Mouse (Mus musculus): Measurements from ENCODE around the gene Tbc1d10a. TPM values are rescaled to one million over a fixed set of nuclear protein-coding genes. Genes with fewer than 3 reads are reported as not detected.
A peak's percentile ranks its signal among the peaks of the same experiment; 100 is the strongest.

Gene Tbc1d10a
- total and polyA plus RNA-seq, 3 experiments = 23.0 to 27.4 TPM; not detected in 1

DNA sequence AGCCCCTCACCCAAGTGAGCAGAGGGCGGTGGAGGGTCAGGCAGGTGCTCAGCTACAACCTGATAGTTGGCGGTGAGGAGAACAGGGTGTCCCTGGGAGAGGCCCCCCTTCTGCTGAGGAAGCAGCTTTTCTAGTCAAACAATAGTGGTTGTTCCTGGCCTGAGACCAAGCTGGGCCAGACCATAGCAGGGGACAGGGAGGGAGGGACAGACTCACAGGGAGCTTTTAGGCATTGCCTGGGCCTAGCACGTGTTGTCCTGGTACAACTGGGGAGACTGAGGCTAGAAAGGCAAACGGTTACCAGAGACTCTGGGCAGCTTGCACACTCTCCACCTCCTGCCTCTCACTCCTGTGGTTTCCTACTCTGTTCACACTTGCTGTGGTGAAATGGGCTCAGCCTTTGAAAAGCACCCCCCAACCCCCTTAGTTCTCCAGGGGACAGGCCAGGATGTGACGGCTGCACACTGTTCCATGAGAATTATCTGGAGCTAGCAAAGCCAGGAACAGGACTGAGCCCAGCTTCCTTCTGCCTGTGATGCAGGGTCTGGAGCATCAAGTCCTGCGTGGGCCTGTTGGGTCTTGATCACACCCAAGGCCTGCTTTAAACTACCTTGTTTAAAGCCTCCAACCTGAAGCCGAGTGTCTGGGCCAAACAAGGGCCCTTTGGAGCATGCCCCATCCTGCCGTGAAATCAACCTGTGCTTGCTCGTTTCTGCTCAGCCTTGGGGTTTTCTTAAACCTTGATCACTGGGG, 29.8 kb downstream of the Tbc1d10a start:
- Histone ChIP-seq H3K9ac (ENCODE audit: control insufficient read depth, low read depth, low read length, poor library complexity, severe bottlenecking) (no peak overlapping the region), H3K27me3 (ENCODE audit: control insufficient read depth in 1 of 2, insufficient read depth in 2 of 2, low read length in 2 of 2) (no peaks in the 10 kb centered on the region), H3K9me3 (replicated peaks; ENCODE audit: insufficient read depth, low read length) (no peaks in the 10 kb centered on the region), H3K27ac (ENCODE audit: control insufficient read depth, low read depth, low read length) (no peak overlapping the region), H3K79me2 (ENCODE audit: control insufficient read depth, insufficient read depth, low read length, poor library complexity) (no peaks in the 10 kb centered on the region; the same call in 1 of the 2 replicates), H3K4me1 (ENCODE audit: control insufficient read depth in 1 of 2, insufficient read depth in 2 of 2, low read length in 2 of 2) (peaks cover 0 to 11% of the 10 kb centered on the region in 2 experiments; a peak in 3 of 4 replicates), H3K36me3 (ENCODE audit: control insufficient read depth in 1 of 2, insufficient read depth in 2 of 2, low read length in 2 of 2) (peaks cover 0 to 3% of the 10 kb centered on the region in 2 experiments; a peak in 1 of 4 replicates), H3K4me3 (ENCODE audit: control insufficient read depth in 1 of 2, insufficient read depth in 1 of 2, low read depth in 2 of 2, low read length in 2 of 2) (no peak overlapping the region)
- TF ChIP-seq POLR2A (IDR thresholded peaks at IDR 0.05; ENCODE audit: control insufficient read depth in 1 of 2, insufficient read depth in 1 of 2, low read depth in 1 of 2, low read length in 2 of 2, poor library complexity in 1 of 2) = no peak
- no peak for TF ChIP-seq RCOR1 (IDR thresholded peaks at IDR 0.05; ENCODE audit: low read depth, low read length)
- no peak for TF ChIP-seq KAT2A (conservative IDR thresholded peaks at IDR 0.05; ENCODE audit: low read depth, low read length)
- TF ChIP-seq USF1 (IDR thresholded peaks at IDR 0.05; ENCODE audit: low read depth, low read length) = no peak
- no peak for TF ChIP-seq SIN3A (IDR thresholded peaks at IDR 0.05; ENCODE audit: low read length)
- no peak for TF ChIP-seq EP300 (IDR thresholded peaks at IDR 0.05; ENCODE audit: low read depth in 1 of 2, low read length in 2 of 2)
- TF ChIP-seq TAL1 (IDR thresholded peaks at IDR 0.05; ENCODE audit: low read length) = no peak
- no peak for TF ChIP-seq UBTF (IDR thresholded peaks at IDR 0.05; ENCODE audit: borderline replicate concordance, insufficient read depth, low read depth, low read length)
- no peak for TF ChIP-seq BHLHE40 (IDR thresholded peaks at IDR 0.05; ENCODE audit: borderline replicate concordance, low read depth, low read length)
- no peak for TF ChIP-seq MXI1 (IDR thresholded peaks at IDR 0.05; ENCODE audit: low read depth, low read length)
- no peak for TF ChIP-seq GATA1 (IDR thresholded peaks at IDR 0.05; ENCODE audit: low read depth, low read length)
- no peak for DNase-seq (ENCODE audit: low read depth, low spot score)

DNA sequence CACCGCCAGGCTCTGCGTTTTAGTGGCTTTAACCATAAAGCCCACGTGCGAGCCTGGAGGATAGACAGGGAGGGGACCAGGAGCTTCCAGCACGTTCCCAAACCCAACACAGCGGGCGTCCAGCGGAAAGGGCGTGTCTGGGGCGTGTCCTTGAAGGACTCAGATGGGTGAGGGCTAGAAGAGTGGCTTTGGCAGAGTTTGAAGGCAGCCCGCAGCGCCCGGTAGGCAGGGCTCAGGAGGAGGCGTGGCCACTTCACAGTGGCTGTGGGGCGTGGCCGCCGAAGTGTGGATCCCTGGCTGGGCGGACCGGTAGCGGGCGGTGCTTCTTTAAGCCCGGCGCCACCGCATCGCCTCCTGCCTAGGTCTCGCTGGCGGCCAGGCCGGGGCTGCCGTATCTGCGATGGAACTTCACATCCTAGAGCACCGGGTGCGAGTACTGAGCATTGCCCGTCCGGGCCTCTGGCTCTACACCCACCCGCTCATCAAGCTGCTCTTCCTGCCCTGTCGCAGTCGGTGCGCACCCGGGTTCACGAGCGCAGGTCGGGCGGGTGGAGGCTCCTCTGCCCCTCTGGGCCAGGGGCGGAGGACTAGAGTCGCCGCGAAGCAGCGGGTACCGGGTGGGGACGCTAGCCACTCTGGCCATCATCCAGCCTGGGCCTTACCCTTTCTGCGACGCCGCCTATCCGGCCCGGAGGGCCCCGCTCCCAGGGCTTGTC, 31.5 kb downstream of the Tbc1d10a start, which contains the start of gene Castor1:
Gene Castor1 (plus strand): TSS at position 312 of the 716 bp plus-strand sequence.
- H3K79me2 ChIP-seq (ENCODE audit: control insufficient read depth, insufficient read depth, low read length, poor library complexity) = no peaks in the 10 kb centered on the region; the same call in 1 of the 2 replicates
- no peaks in the 10 kb centered on the region for H3K9me3 ChIP-seq (replicated peaks; ENCODE audit: insufficient read depth, low read length)
- H3K4me3 ChIP-seq (ENCODE audit: control insufficient read depth in 1 of 2, insufficient read depth in 1 of 2, low read depth in 2 of 2, low read length in 2 of 2) = peak within 1 kb of the TSS; percentile 54 to 68
- peaks cover 0 to 7% of the 10 kb centered on the region in 2 experiments; a peak in 2 of 4 replicates for H3K36me3 ChIP-seq (ENCODE audit: control insufficient read depth in 1 of 2, insufficient read depth in 2 of 2, low read length in 2 of 2)
- H3K27me3 ChIP-seq (ENCODE audit: control insufficient read depth in 1 of 2, insufficient read depth in 2 of 2, low read length in 2 of 2) = no peaks in the 10 kb centered on the region
- H3K9ac ChIP-seq (ENCODE audit: control insufficient read depth, low read depth, low read length, poor library complexity, severe bottlenecking) = peak within 1 kb of the TSS; percentile 61
- peak within 1 kb of the TSS; percentile 25 for H3K27ac ChIP-seq (ENCODE audit: control insufficient read depth, low read depth, low read length)
- DNase-seq (ENCODE audit: low read depth, low spot score) = peak; percentile 97
- H3K4me1 ChIP-seq (ENCODE audit: control insufficient read depth in 1 of 2, insufficient read depth in 2 of 2, low read length in 2 of 2) = peaks cover 2 to 15% of the 10 kb centered on the region in 2 experiments; a peak in 3 of 4 replicates
- no peak for TF ChIP-seq MYB (IDR thresholded peaks at IDR 0.05; ENCODE audit: low read depth, low read length)
- 0 out of 2 replicates have a peak, but pooled peaks have one; percentile 22 for TF ChIP-seq HCFC1 (IDR thresholded peaks at IDR 0.05; ENCODE audit: low read depth, low read length)
- TF ChIP-seq ZC3H11A (IDR thresholded peaks at IDR 0.05; ENCODE audit: low read depth, low read length) = no peak
- no peak; the same call in none of the 2 replicates for TF ChIP-seq MAX (IDR thresholded peaks at IDR 0.05; ENCODE audit: low read length)
- TF ChIP-seq E2F4 (IDR thresholded peaks at IDR 0.05; ENCODE audit: borderline replicate concordance, low read depth, low read length) = no peak
- TF ChIP-seq RAD21 (IDR thresholded peaks at IDR 0.05; ENCODE audit: low read depth, low read length) = no peak; the same call in 1 of the 2 replicates
- no peak for TF ChIP-seq POLR2AphosphoS5 (IDR thresholded peaks at IDR 0.05; ENCODE audit: borderline replicate concordance, low read depth, low read length)
- peak; percentile 68 for TF ChIP-seq MYC (IDR thresholded peaks at IDR 0.05; ENCODE audit: low read depth, low read length)
- TF ChIP-seq NRF1 (IDR thresholded peaks at IDR 0.05; ENCODE audit: insufficient read depth, low read depth, low read length, poor library complexity, severe bottlenecking) = no peak
- TF ChIP-seq ZKSCAN1 (IDR thresholded peaks at IDR 0.05; ENCODE audit: low read depth, low read length) = no peak
- TF ChIP-seq MAZ (IDR thresholded peaks at IDR 0.05; ENCODE audit: low read depth, low read length) = no peak
- TF ChIP-seq ETS1 (IDR thresholded peaks at IDR 0.05; ENCODE audit: low read depth, low read length) = 0 out of 2 replicates have a peak, but pooled peaks have one; percentile 11
- TF ChIP-seq GABPA (IDR thresholded peaks at IDR 0.05; ENCODE audit: low read depth, low read length) = no peak
- peak; percentile 16; the same call in 1 of the 2 replicates for TF ChIP-seq BHLHE40 (IDR thresholded peaks at IDR 0.05; ENCODE audit: borderline replicate concordance, low read depth, low read length)
- TF ChIP-seq NELFE (IDR thresholded peaks at IDR 0.05; ENCODE audit: low read depth, low read length) = peak; percentile 55
- TF ChIP-seq USF2 (IDR thresholded peaks at IDR 0.05; ENCODE audit: borderline replicate concordance in 1 of 2, insufficient read depth in 1 of 2, low read depth in 1 of 2, low read length in 2 of 2) = no peak
- TF ChIP-seq MAFK (IDR thresholded peaks at IDR 0.05; ENCODE audit: borderline replicate concordance, low read depth, low read length) = no peak
- TF ChIP-seq SMC3 (IDR thresholded peaks at IDR 0.05; ENCODE audit: low read depth, low read length) = 0 out of 2 replicates have a peak, but pooled peaks have one; percentile 1
- no peak for TF ChIP-seq UBTF (IDR thresholded peaks at IDR 0.05; ENCODE audit: borderline replicate concordance, insufficient read depth, low read depth, low read length)
